Mouse (Mus musculus): Measurements from ENCODE around the gene Acoxl. TPM values are rescaled to one million over a fixed set of nuclear protein-coding genes. Genes with fewer than 3 reads are reported as not detected.
A peak's percentile ranks its signal among the peaks of the same experiment; 100 is the strongest.

Acoxl gene
- polyA plus RNA-seq, 1 experiment: not detected

- TF ChIP-seq CTCF (IDR thresholded peaks at IDR 0.05; ENCODE audit: borderline replicate concordance, insufficient read depth, low read length) (no peak), POLR2A (IDR thresholded peaks at IDR 0.05; ENCODE audit: low read depth, low read length) (no peak)
- H3K4me3 ChIP-seq (ENCODE audit: insufficient read depth, low read length): no peak overlapping the region
- H3K27ac ChIP-seq (ENCODE audit: insufficient read depth, low read length): no peak overlapping the region
- H3K4me1 ChIP-seq (ENCODE audit: control insufficient read depth, insufficient read depth, low read length): no peaks in the 10 kb centered on the region
Observed at GRCm38 (mm10) chr2:128065576-128065975, 226.9 kb downstream of the Acoxl start.

DNA sequence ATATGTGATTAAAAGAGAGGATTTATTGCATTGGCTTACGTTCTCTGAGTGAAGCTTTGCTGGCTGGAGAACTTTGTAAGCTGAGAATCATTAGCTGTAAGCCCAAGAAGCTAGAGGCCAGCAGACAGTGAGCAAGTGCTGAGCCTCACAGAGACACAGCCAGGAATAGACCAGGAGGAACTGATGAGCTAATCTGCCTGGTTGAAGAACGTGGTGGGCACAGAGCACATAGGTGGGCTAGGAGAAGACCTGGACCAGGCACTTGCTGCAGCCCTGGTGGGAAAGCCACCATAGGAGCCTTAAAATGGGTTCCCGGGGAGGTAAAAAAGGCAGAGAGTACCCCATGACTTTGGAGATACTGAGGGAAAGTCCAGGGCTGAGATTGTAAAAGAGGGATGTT is 228.5 kb downstream of the Acoxl start:
- Histone ChIP-seq H3K27ac (ENCODE audit: insufficient read depth, low read length) (no peak overlapping the region), H3K4me1 (ENCODE audit: control insufficient read depth, insufficient read depth, low read length) (no peaks in the 10 kb centered on the region), H3K4me3 (ENCODE audit: insufficient read depth, low read length) (no peak overlapping the region)
- no peak for TF ChIP-seq CTCF (IDR thresholded peaks at IDR 0.05; ENCODE audit: borderline replicate concordance, insufficient read depth, low read length)
- no peak for TF ChIP-seq POLR2A (IDR thresholded peaks at IDR 0.05; ENCODE audit: low read depth, low read length)

GRCm38 (mm10) chr2:128067596-128067995 is 228.9 kb downstream of the Acoxl start:
- Histone ChIP-seq H3K4me1 (ENCODE audit: control insufficient read depth, insufficient read depth, low read length) (no peaks in the 10 kb centered on the region), H3K4me3 (ENCODE audit: insufficient read depth, low read length) (no peak overlapping the region), H3K27ac (ENCODE audit: insufficient read depth, low read length) (no peak overlapping the region)
- TF ChIP-seq CTCF (IDR thresholded peaks at IDR 0.05; ENCODE audit: borderline replicate concordance, insufficient read depth, low read length) (no peak), POLR2A (IDR thresholded peaks at IDR 0.05; ENCODE audit: low read depth, low read length) (no peak)

GRCm38 (mm10) chr2:128068176-128068575 is 229.5 kb downstream of the Acoxl start:
- no peaks in the 10 kb centered on the region for H3K4me1 ChIP-seq (ENCODE audit: control insufficient read depth, insufficient read depth, low read length)
- TF ChIP-seq POLR2A (IDR thresholded peaks at IDR 0.05; ENCODE audit: low read depth, low read length): no peak
- TF ChIP-seq CTCF (IDR thresholded peaks at IDR 0.05; ENCODE audit: borderline replicate concordance, insufficient read depth, low read length): no peak
- no peak overlapping the region for H3K27ac ChIP-seq (ENCODE audit: insufficient read depth, low read length)
- H3K4me3 ChIP-seq (ENCODE audit: insufficient read depth, low read length): no peak overlapping the region

DNA sequence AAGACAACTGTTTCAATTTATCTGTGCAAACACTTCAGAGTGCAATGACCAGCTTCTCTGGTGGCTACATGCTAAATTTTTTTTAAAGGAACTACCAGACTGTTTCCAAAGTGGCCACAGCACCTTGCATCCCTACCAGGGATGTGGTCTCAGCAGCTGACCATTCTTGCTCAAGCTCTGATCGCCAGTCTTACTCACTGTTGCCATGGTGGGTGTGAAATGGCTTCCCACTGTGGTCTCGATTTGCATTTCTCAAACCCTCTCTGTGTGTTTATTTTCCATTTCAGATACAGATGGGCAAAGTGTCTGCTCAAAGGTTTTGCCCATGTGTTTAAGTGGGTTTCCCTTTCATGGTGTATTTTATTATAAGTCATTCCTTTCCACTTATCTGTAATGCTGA is 230.3 kb downstream of the Acoxl start:
- Histone ChIP-seq H3K4me3 (ENCODE audit: insufficient read depth, low read length) (no peak overlapping the region), H3K4me1 (ENCODE audit: control insufficient read depth, insufficient read depth, low read length) (no peaks in the 10 kb centered on the region), H3K27ac (ENCODE audit: insufficient read depth, low read length) (no peak overlapping the region)
- TF ChIP-seq POLR2A (IDR thresholded peaks at IDR 0.05; ENCODE audit: low read depth, low read length) (no peak), CTCF (IDR thresholded peaks at IDR 0.05; ENCODE audit: borderline replicate concordance, insufficient read depth, low read length) (no peak)

GRCm38 (mm10) chr2:128071791-128072190 is 233.1 kb downstream of the Acoxl start:
- Histone ChIP-seq H3K4me1 (ENCODE audit: control insufficient read depth, insufficient read depth, low read length) (no peaks in the 10 kb centered on the region), H3K4me3 (ENCODE audit: insufficient read depth, low read length) (no peak overlapping the region), H3K27ac (ENCODE audit: insufficient read depth, low read length) (no peak overlapping the region)
- TF ChIP-seq CTCF (IDR thresholded peaks at IDR 0.05; ENCODE audit: borderline replicate concordance, insufficient read depth, low read length) (no peak), POLR2A (IDR thresholded peaks at IDR 0.05; ENCODE audit: low read depth, low read length) (no peak)

- TF ChIP-seq POLR2A (IDR thresholded peaks at IDR 0.05; ENCODE audit: low read depth, low read length): no peak
- no peak for TF ChIP-seq CTCF (IDR thresholded peaks at IDR 0.05; ENCODE audit: borderline replicate concordance, insufficient read depth, low read length)
- Histone ChIP-seq H3K27ac (ENCODE audit: insufficient read depth, low read length) (no peak overlapping the region), H3K4me1 (ENCODE audit: control insufficient read depth, insufficient read depth, low read length) (no peaks in the 10 kb centered on the region), H3K4me3 (ENCODE audit: insufficient read depth, low read length) (no peak overlapping the region)
Observed at GRCm38 (mm10) chr2:128072944-128073343, 234.3 kb downstream of the Acoxl start.

DNA sequence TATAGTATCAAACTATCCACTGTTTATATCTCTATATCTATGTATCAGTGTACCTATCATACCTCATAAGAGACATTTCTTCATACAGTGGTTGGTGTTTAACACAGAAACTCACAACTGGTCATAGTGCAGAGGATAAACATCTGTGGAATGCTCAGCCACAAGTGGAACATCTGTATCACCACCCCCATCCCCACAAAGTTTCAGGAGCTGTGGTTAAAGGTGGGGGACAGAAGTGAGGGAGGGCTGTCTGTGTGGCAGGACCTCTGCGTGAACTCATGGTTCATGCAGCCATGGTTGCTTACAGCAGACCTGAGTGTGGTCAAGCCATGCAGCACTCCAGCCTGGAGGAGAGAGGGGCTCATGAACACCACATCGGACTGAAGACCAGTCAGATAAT is 234.9 kb downstream of the Acoxl start:
- H3K27ac ChIP-seq (ENCODE audit: insufficient read depth, low read length): no peak overlapping the region
- H3K4me1 ChIP-seq (ENCODE audit: control insufficient read depth, insufficient read depth, low read length): no peaks in the 10 kb centered on the region
- no peak overlapping the region for H3K4me3 ChIP-seq (ENCODE audit: insufficient read depth, low read length)
- TF ChIP-seq POLR2A (IDR thresholded peaks at IDR 0.05; ENCODE audit: low read depth, low read length) (no peak), CTCF (IDR thresholded peaks at IDR 0.05; ENCODE audit: borderline replicate concordance, insufficient read depth, low read length) (no peak)

DNA sequence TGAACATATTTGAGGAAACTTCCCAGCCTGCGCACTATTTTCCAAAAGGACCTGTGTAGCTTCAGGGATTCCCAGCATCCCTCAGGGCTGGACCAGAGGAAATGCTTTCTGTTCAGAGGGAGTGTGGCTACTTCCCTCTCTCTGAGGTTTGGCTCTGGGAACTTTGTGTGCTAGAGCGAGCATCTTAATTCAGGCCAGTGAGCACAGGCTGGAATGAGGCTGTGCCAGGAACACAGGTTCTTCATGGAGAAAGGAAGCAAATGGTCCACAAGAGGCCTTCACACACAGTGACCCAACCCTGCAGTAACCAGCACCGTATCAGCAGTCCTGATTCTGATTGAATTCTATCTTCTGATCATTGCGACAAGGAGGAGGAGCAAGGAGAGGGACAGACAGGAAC is 238.3 kb downstream of the Acoxl start:
- Histone ChIP-seq H3K4me1 (ENCODE audit: control insufficient read depth, insufficient read depth, low read length) (no peaks in the 10 kb centered on the region), H3K27ac (ENCODE audit: insufficient read depth, low read length) (no peak overlapping the region), H3K4me3 (ENCODE audit: insufficient read depth, low read length) (no peak overlapping the region)
- TF ChIP-seq CTCF (IDR thresholded peaks at IDR 0.05; ENCODE audit: borderline replicate concordance, insufficient read depth, low read length) (no peak), POLR2A (IDR thresholded peaks at IDR 0.05; ENCODE audit: low read depth, low read length) (no peak)

- TF ChIP-seq CTCF (IDR thresholded peaks at IDR 0.05; ENCODE audit: borderline replicate concordance, insufficient read depth, low read length) (peak; percentile 44), POLR2A (IDR thresholded peaks at IDR 0.05; ENCODE audit: low read depth, low read length) (no peak)
- no peaks in the 10 kb centered on the region for H3K4me1 ChIP-seq (ENCODE audit: control insufficient read depth, insufficient read depth, low read length)
- no peak overlapping the region for H3K27ac ChIP-seq (ENCODE audit: insufficient read depth, low read length)
- H3K4me3 ChIP-seq (ENCODE audit: insufficient read depth, low read length): no peak overlapping the region
Observed at GRCm38 (mm10) chr2:128078859-128079258, 240.2 kb downstream of the Acoxl start.

DNA sequence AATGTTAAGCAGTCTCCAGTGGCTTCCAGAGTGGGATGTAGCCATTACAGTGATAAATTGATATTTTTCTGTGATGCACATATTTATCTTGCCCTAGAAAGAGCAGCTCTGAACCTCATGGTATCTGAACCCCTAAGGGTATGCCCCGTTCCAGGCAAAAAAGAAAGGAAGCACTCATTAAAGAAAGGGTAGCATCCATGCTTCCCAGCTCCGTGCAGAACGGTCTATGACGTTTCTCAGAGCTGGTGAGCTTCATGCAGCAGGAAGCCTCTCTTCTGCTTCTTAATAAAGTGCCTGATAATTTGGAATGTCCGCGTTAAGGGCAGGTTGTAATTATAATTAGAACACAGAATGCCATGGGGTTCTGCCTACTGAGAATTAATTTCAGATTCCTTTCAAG is 240.6 kb downstream of the Acoxl start:
- no peaks in the 10 kb centered on the region for H3K4me1 ChIP-seq (ENCODE audit: control insufficient read depth, insufficient read depth, low read length)
- no peak overlapping the region for H3K4me3 ChIP-seq (ENCODE audit: insufficient read depth, low read length)
- no peak overlapping the region for H3K27ac ChIP-seq (ENCODE audit: insufficient read depth, low read length)
- no peak for TF ChIP-seq POLR2A (IDR thresholded peaks at IDR 0.05; ENCODE audit: low read depth, low read length)
- TF ChIP-seq CTCF (IDR thresholded peaks at IDR 0.05; ENCODE audit: borderline replicate concordance, insufficient read depth, low read length): no peak
